Comparison of ENCODE assay signal across 13 mouse cellular contexts in genomic region chr12:80524276-80524921, GRCm38 (mm10). TPM values are rescaled to one million over a fixed set of nuclear protein-coding genes. Genes with fewer than 3 reads are reported as not detected.
DNase-seq lines count a peak whose midpoint lies in the region; ATAC-seq and TF ChIP-seq lines count a peak whose summit lies in the region.
"Had no signal": no experiment of that assay in that cellular context is flagged by ENCODE, and none has a peak within 500 bp of the region (broad histone marks: within the 10 kb centered on the region; RNA-seq: fewer than 3 reads in every experiment).

No protein-coding gene starts in this region.

- TF ChIP-seq POLR2A in ES-Bruce4 (IDR thresholded peaks at IDR 0.05; ENCODE audit: insufficient read depth, low read length) = no peak

- no peaks in the 10 kb centered on the region for H3K27me3 ChIP-seq in ES-Bruce4 (ENCODE audit: control insufficient read depth, insufficient read depth, low read length, poor library complexity, severe bottlenecking)
- H3K27me3 ChIP-seq in G1E (ENCODE audit: insufficient read depth, low read length) = peaks cover 65% of the 10 kb centered on the region
- peaks cover 3% of the 10 kb centered on the region; the same call in 1 of the 2 replicates for H3K27me3 ChIP-seq in embryonic facial prominence, embryonic 11.5 days (ENCODE audit: control insufficient read depth, insufficient read depth, low read length)
- H3K27me3 ChIP-seq: midbrain, embryonic 15.5 days; neural tube, embryonic 15.5 days had no signal

- TF ChIP-seq EP300 in ES-Bruce4 (IDR thresholded peaks at IDR 0.05; ENCODE audit: insufficient read depth, low read depth, low read length) = no peak

- 25% methylated on average over 12 of the region's 12 CpGs for WGBS in embryonic facial prominence, embryonic 11.5 days

- H3K36me3 ChIP-seq in ES-Bruce4 (ENCODE audit: control insufficient read depth, insufficient read depth, low read length, poor library complexity, severe bottlenecking) (no peaks in the 10 kb centered on the region), G1E (replicated peaks) (no peaks in the 10 kb centered on the region)
- no peaks in the 10 kb centered on the region for H3K36me3 ChIP-seq in embryonic facial prominence, embryonic 11.5 days (replicated peaks; ENCODE audit: control insufficient read depth, insufficient read depth, low read depth, low read length)
- H3K36me3 ChIP-seq: midbrain, embryonic 15.5 days; neural tube, embryonic 15.5 days had no signal

- H3K27ac ChIP-seq in layer of hippocampus, adult 2 months = no peak overlapping the region; the same call in 1 of the 2 replicates
- H3K27ac ChIP-seq in ES-Bruce4 (ENCODE audit: insufficient read depth, low read length) = no peak overlapping the region
- no peak overlapping the region for H3K27ac ChIP-seq in embryonic facial prominence, embryonic 11.5 days (replicated peaks; ENCODE audit: low read depth, low read length)
- H3K27ac ChIP-seq: midbrain, embryonic 15.5 days; neural tube, embryonic 15.5 days had no signal

- no peaks in the 10 kb centered on the region for H3K9me3 ChIP-seq in ES-Bruce4 (replicated peaks; ENCODE audit: control insufficient read depth, insufficient read depth, low read length, poor library complexity, severe bottlenecking)
- no peaks in the 10 kb centered on the region; the same call in 1 of the 2 replicates for H3K9me3 ChIP-seq in G1E (replicated peaks)
- H3K9me3 ChIP-seq in embryonic facial prominence, embryonic 11.5 days (replicated peaks; ENCODE audit: control insufficient read depth, low read length) = no peaks in the 10 kb centered on the region
- H3K9me3 ChIP-seq: midbrain, embryonic 15.5 days; neural tube, embryonic 15.5 days had no signal

- no peak overlapping the region for H3K4me3 ChIP-seq in layer of hippocampus, adult 2 months
- H3K4me3 ChIP-seq in ES-Bruce4 (ENCODE audit: low read depth, low read length) (no peak overlapping the region), G1E (ENCODE audit: low read depth, low read length) (no peak overlapping the region)
- H3K4me3 ChIP-seq in embryonic facial prominence, embryonic 11.5 days (ENCODE audit: low read depth, low read length) = no peak overlapping the region
- H3K4me3 ChIP-seq: midbrain, embryonic 15.5 days; neural tube, embryonic 15.5 days had no signal

- TF ChIP-seq CTCF in layer of hippocampus, adult 2 months (conservative IDR thresholded peaks at IDR 0.05) = peak; percentile 67
- TF ChIP-seq CTCF in ES-Bruce4 (IDR thresholded peaks at IDR 0.05; ENCODE audit: low read depth, low read length) = peak; percentile 54
- TF ChIP-seq CTCF in G1E (IDR thresholded peaks at IDR 0.05; ENCODE audit: low read depth, low read length) = 0 out of 2 replicates have a peak, but pooled peaks have one; percentile 18

- no peak for DNase-seq in layer of hippocampus, adult 2 months (ENCODE audit: low spot score in 2 of 2)
- DNase-seq in layer of hippocampus, postnatal 36 days = no peak
- DNase-seq in G1E (ENCODE audit: low spot score) = no peak
- DNase-seq in embryonic facial prominence, embryonic 11.5 days (ENCODE audit: low spot score) = peak; percentile 81
- no peak for DNase-seq in right cerebral cortex, postnatal 36 days (ENCODE audit: low spot score in 2 of 2)
- DNase-seq: cerebellum, adult 9-10 months; kidney, postnatal 14 days; lung, adult 18-20 months had no signal

- no peak for ATAC-seq in G1E (ENCODE audit: extremely low read depth, insufficient number of reproducible peaks, low FRiP score, poor library complexity, severe bottlenecking)
- ATAC-seq in embryonic facial prominence, embryonic 11.5 days (replicated peaks; ENCODE audit: insufficient number of reproducible peaks, low FRiP score, low TSS enrichment, low read depth) = 0 out of 2 replicates have a peak, but pooled peaks have one; percentile 19
- ATAC-seq in frontal cortex, adult (ENCODE audit: low TSS enrichment) = no peak
- ATAC-seq: midbrain, embryonic 15.5 days had no signal

- H3K4me1 ChIP-seq in ES-Bruce4 (ENCODE audit: control insufficient read depth, insufficient read depth, low read length) (peaks cover 2% of the 10 kb centered on the region), G1E (ENCODE audit: insufficient read depth, low read depth, low read length) (no peaks in the 10 kb centered on the region)
- H3K4me1 ChIP-seq in embryonic facial prominence, embryonic 11.5 days (ENCODE audit: control insufficient read depth, insufficient read depth, low read length) = no peaks in the 10 kb centered on the region

- no peak overlapping the region for H3K4me2 ChIP-seq in embryonic facial prominence, embryonic 11.5 days (ENCODE audit: low read depth, low read length)
- H3K4me2 ChIP-seq: midbrain, embryonic 15.5 days; neural tube, embryonic 15.5 days had no signal

- no peak overlapping the region for H3K9ac ChIP-seq in ES-Bruce4 (ENCODE audit: low read depth, poor library complexity, severe bottlenecking)
- no peak overlapping the region for H3K9ac ChIP-seq in embryonic facial prominence, embryonic 11.5 days (replicated peaks; ENCODE audit: low read length)
- H3K9ac ChIP-seq: midbrain, embryonic 15.5 days; neural tube, embryonic 15.5 days had no signal

RNA-seq across cellular contexts. Expression of gene Galnt16, which starts 6.3 kb away (rescaled TPM):
- 100 to 1,000 TPM; 166 to 181 TPM for total RNA-seq in layer of hippocampus, adult 2 months (2021)
- 100 to 1,000 TPM; 163 to 165 TPM for total RNA-seq in layer of hippocampus, postnatal 36 days (2021)
- polyA plus RNA-seq in ES-Bruce4 (2011; ENCODE audit: insufficient read depth, insufficient read length, low read depth, missing spikeins) = 0.58 and 0.70 TPM in 2 replicates
- total RNA-seq in G1E (2014; fragmentation: Nextera tagmentation) = not detected in 2 replicates
- 0.06 and 0.27 TPM in 2 replicates for total RNA-seq in G1E (2017)
- 0.01 TPM in 1 of 2 replicates, not detected in the other for polyA plus RNA-seq in G1E (2012)
- 6.9 and 7.0 TPM in 2 replicates for polyA plus RNA-seq in embryonic facial prominence, embryonic 11.5 days (2014; fragmentation: Nextera tagmentation; extraction: Ambion mirVana)
- total RNA-seq: hematopoietic stem cell, adult 5-6 weeks had no signal

Comparison
In these comparisons a context has a peak if more than half of its experiments do, and no peak if none do; other contexts are left out.
1. RNA of gene Galnt16, which starts 6.3 kb away (total RNA-seq): 166 to 181 TPM in layer of hippocampus, adult 2 months and 163 to 165 TPM in layer of hippocampus, postnatal 36 days; 0.06 to 0.27 TPM in G1E; every median in the first group is over 100 times any median in the second.
2. Peak in every context shown above with its lines, with median percentiles within 50 percentile points of each other: CTCF ChIP-seq.